Mouse (Mus musculus) left cerebral cortex, postnatal 25 days (tissue): ENCODE measurements around the gene Srpk2. TPM values are rescaled to one million over a fixed set of nuclear protein-coding genes. Genes with fewer than 3 reads are reported as not detected.
"Not testable (repeated sequence)": the region's sequence is repeated elsewhere in the genome, so short reads cannot be mapped to it uniquely, and the experiment has no call there.

Experiments used
- DNase-seq, 2 experiments: peaks; one replicate each; pipeline ENCODE4 v3.0.0; 2022; ENCODE audit warnings: low spot score in 2 of 2, mixed read lengths in 1 of 2
- intact Hi-C: fragments of 180-260 bp; cut with DNase I; formaldehyde crosslinking; loops from one replicate; pipeline ENCODE4 v1.15.1; 2025
- total RNA-seq, 2 experiments: library from RNA; stranded (reverse); gene quantifications; 2 replicates each; pipeline ENCODE4 v1.2.3; 2021

Srpk2 gene
- total RNA-seq: 100 to 1,000 TPM; 186 to 190 TPM

GRCm38 (mm10) chr5:23684517-23684916 is at the start of gene Srpk2:
Srpk2 (minus strand) TSS chr5:23684617.
- no peak for DNase-seq

GRCm38 (mm10) chr5:23721956-23722355 is 37.5 kb upstream of the Srpk2 start:
- intact Hi-C loops: no loop called here
- no peak for DNase-seq

More at GRCm38 (mm10) chr5:23684517-23684916, at the start of gene Srpk2:
- intact Hi-C loops: no loop called here

GRCm38 (mm10) chr5:23718881-23719328 is 34.5 kb upstream of the Srpk2 start:
- no peak for DNase-seq
- intact Hi-C loops: no loop called here

GRCm38 (mm10) chr5:23718182-23718534 is 33.7 kb upstream of the Srpk2 start:
- no peak for DNase-seq
- intact Hi-C loops: no loop called here

- intact Hi-C loops: no loop called here
- DNase-seq: no peak
These were observed 33.2 kb upstream of the Srpk2 start for GRCm38 (mm10) chr5:23717469-23718181.

- DNase-seq: no peak
- intact Hi-C loops: no loop called here
These were observed 29.3 kb upstream of the Srpk2 start for GRCm38 (mm10) chr5:23713401-23714335.

- peak; percentile 44 to 58 for DNase-seq
- intact Hi-C loops: no loop called here
These were observed 27.9 kb upstream of the Srpk2 start for GRCm38 (mm10) chr5:23712130-23713001.

- DNase-seq: peak; percentile 31 to 68
- intact Hi-C loops: not testable (repeated sequence)
These were observed 27.3 kb upstream of the Srpk2 start for GRCm38 (mm10) chr5:23711671-23712129.

- intact Hi-C loops: no loop called here
These were observed 26.8 kb upstream of the Srpk2 start for GRCm38 (mm10) chr5:23711244-23711643.

GRCm38 (mm10) chr5:23709661-23710060 is 25.2 kb upstream of the Srpk2 start:
- intact Hi-C loops: no loop called here
- DNase-seq: no peak

More at GRCm38 (mm10) chr5:23711244-23711643, 26.8 kb upstream of the Srpk2 start:
- no peak for DNase-seq

- DNase-seq, intact Hi-C loops: not testable (repeated sequence)
These were observed 22.5 kb upstream of the Srpk2 start for GRCm38 (mm10) chr5:23706601-23707597.

GRCm38 (mm10) chr5:23697457-23697856 is 13.0 kb upstream of the Srpk2 start:
- no peak for DNase-seq
- intact Hi-C loops: no loop called here

- DNase-seq: no peak
- intact Hi-C loops: no loop called here
These were observed 986 bp downstream of the Srpk2 start for GRCm38 (mm10) chr5:23683431-23683830.

- intact Hi-C loops: loop anchor here (5.0 kb wide), 1 partner anchor 78 kb away; no protein-coding TSS in a partner anchor
- DNase-seq: no peak
These were observed 5.4 kb downstream of the Srpk2 start for GRCm38 (mm10) chr5:23679006-23679405.

- intact Hi-C loops: loop anchor here (5.0 kb wide), 1 partner anchor 79 kb away; no protein-coding TSS in a partner anchor
- DNase-seq: no peak
These were observed 6.5 kb downstream of the Srpk2 start for GRCm38 (mm10) chr5:23677883-23678282.

- DNase-seq: no peak
- intact Hi-C loops: loop anchor here (5.0 kb wide), 1 partner anchor 80 kb away; no protein-coding TSS in a partner anchor
These were observed 7.4 kb downstream of the Srpk2 start for GRCm38 (mm10) chr5:23677072-23677453.

GRCm38 (mm10) chr5:23676156-23677071 is 8.0 kb downstream of the Srpk2 start:
- intact Hi-C loops: loop anchor here (5.0 kb wide), 1 partner anchor 81 kb away; no protein-coding TSS in a partner anchor
- DNase-seq: peak; percentile 46 to 54
